Mouse (Mus musculus): ENCODE data around the gene Neurl3. TPM values are rescaled to one million over a fixed set of nuclear protein-coding genes. Genes with fewer than 3 reads are reported as not detected.

Gene Neurl3
- total and polyA plus RNA-seq, 3 experiments, result 2.2 to 5.8 (median 3.0) TPM

GRCm38 (mm10) chr1:36275635-36276389 is 1.3 kb upstream of the Neurl3 start:
- no peaks in the 10 kb centered on the region for H3K36me3 ChIP-seq (ENCODE audit: control insufficient read depth, insufficient read depth, low read length)
- no peak overlapping the region for H3K27ac ChIP-seq
- peaks cover 8% of the 10 kb centered on the region for H3K4me1 ChIP-seq (ENCODE audit: control insufficient read depth, insufficient read depth, low read length)
- H3K79me2 ChIP-seq (replicated peaks; ENCODE audit: control insufficient read depth, insufficient read depth, low read length), result no peaks in the 10 kb centered on the region
- no peak for DNase-seq
- H3K27me3 ChIP-seq (ENCODE audit: control insufficient read depth, insufficient read depth, low read length), result no peaks in the 10 kb centered on the region
- H3K9ac ChIP-seq (ENCODE audit: low read depth, low read length), result no peak overlapping the region
- WGBS, result 78% methylated on average over 13 of the region's 13 CpGs
- intact Hi-C loops (cut with DNase I), result loop anchor here (5.0 kb wide), 2 partner anchors 34 to 129 kb away; partner anchors contain the start of gene Uggt1
- no peak for TF ChIP-seq POLR2A (IDR thresholded peaks at IDR 0.05; ENCODE audit: insufficient read depth, low read depth, low read length)
- no peak for TF ChIP-seq CTCF (IDR thresholded peaks at IDR 0.05)
- no peak for TF ChIP-seq EP300 (IDR thresholded peaks at IDR 0.05; ENCODE audit: insufficient read depth, low read depth, low read length)
- no peak overlapping the region for H3K4me3 ChIP-seq

GRCm38 (mm10) chr1:36273288-36273687 is 1.2 kb downstream of the Neurl3 start:
- intact Hi-C loops (cut with DNase I), result loop anchor here (1.0 kb wide), 1 partner anchor 17 kb away; no protein-coding TSS in a partner anchor
- Histone ChIP-seq H3K4me3 (peak overlapping the region; percentile 43), H3K79me2 (replicated peaks; ENCODE audit: control insufficient read depth, insufficient read depth, low read length) (no peaks in the 10 kb centered on the region), H3K4me1 (ENCODE audit: control insufficient read depth, insufficient read depth, low read length) (peaks cover 12% of the 10 kb centered on the region), H3K36me3 (ENCODE audit: control insufficient read depth, insufficient read depth, low read length) (no peaks in the 10 kb centered on the region), H3K27me3 (ENCODE audit: control insufficient read depth, insufficient read depth, low read length) (no peaks in the 10 kb centered on the region), H3K9ac (ENCODE audit: low read depth, low read length) (peak overlapping the region; percentile 31), H3K27ac (peak overlapping the region; percentile 75)
- peak; percentile 64 to 77 for DNase-seq
- TF ChIP-seq EP300 (IDR thresholded peaks at IDR 0.05; ENCODE audit: insufficient read depth, low read depth, low read length), result no peak
- TF ChIP-seq POLR2A (IDR thresholded peaks at IDR 0.05; ENCODE audit: insufficient read depth, low read depth, low read length), result peak; percentile 51
- 5% methylated on average over 9 of the region's 9 CpGs for WGBS

- Histone ChIP-seq H3K36me3 (ENCODE audit: control insufficient read depth, insufficient read depth, low read length) (no peaks in the 10 kb centered on the region), H3K9ac (ENCODE audit: low read depth, low read length) (peak overlapping the region; percentile 26; the same call in 1 of the 2 replicates), H3K79me2 (replicated peaks; ENCODE audit: control insufficient read depth, insufficient read depth, low read length) (no peaks in the 10 kb centered on the region), H3K4me1 (ENCODE audit: control insufficient read depth, insufficient read depth, low read length) (peaks cover 13% of the 10 kb centered on the region), H3K27ac (peak overlapping the region; percentile 75), H3K27me3 (ENCODE audit: control insufficient read depth, insufficient read depth, low read length) (no peaks in the 10 kb centered on the region), H3K4me3 (peak overlapping the region; percentile 43; the same call in 1 of the 2 replicates)
- TF ChIP-seq EP300 (IDR thresholded peaks at IDR 0.05; ENCODE audit: insufficient read depth, low read depth, low read length) (no peak), CTCF (IDR thresholded peaks at IDR 0.05) (no peak), POLR2A (IDR thresholded peaks at IDR 0.05; ENCODE audit: insufficient read depth, low read depth, low read length) (no peak)
- 33% methylated on average over 5 of the region's 5 CpGs for WGBS
- DNase-seq, result peak; percentile 63 to 75
- intact Hi-C loops (cut with DNase I), result no loop called here
These were observed 1.9 kb downstream of the Neurl3 start for GRCm38 (mm10) chr1:36272546-36272945.

GRCm38 (mm10) chr1:36271516-36272230 is 2.8 kb downstream of the Neurl3 start:
- Histone ChIP-seq H3K79me2 (replicated peaks; ENCODE audit: control insufficient read depth, insufficient read depth, low read length) (no peaks in the 10 kb centered on the region), H3K4me1 (ENCODE audit: control insufficient read depth, insufficient read depth, low read length) (peaks cover 15% of the 10 kb centered on the region), H3K4me3 (no peak overlapping the region), H3K36me3 (ENCODE audit: control insufficient read depth, insufficient read depth, low read length) (no peaks in the 10 kb centered on the region), H3K9ac (ENCODE audit: low read depth, low read length) (peak overlapping the region; percentile 17; the same call in 1 of the 2 replicates), H3K27ac (peak overlapping the region; percentile 75), H3K27me3 (ENCODE audit: control insufficient read depth, insufficient read depth, low read length) (no peaks in the 10 kb centered on the region)
- no peak for DNase-seq
- 57% methylated on average over 8 of the region's 8 CpGs for WGBS
- intact Hi-C loops (cut with DNase I), result no loop called here
- TF ChIP-seq POLR2A (IDR thresholded peaks at IDR 0.05; ENCODE audit: insufficient read depth, low read depth, low read length), result no peak
- no peak for TF ChIP-seq EP300 (IDR thresholded peaks at IDR 0.05; ENCODE audit: insufficient read depth, low read depth, low read length)
- no peak for TF ChIP-seq CTCF (IDR thresholded peaks at IDR 0.05)

GRCm38 (mm10) chr1:36270666-36271065 is 3.8 kb downstream of the Neurl3 start:
- DNase-seq, result peak; percentile 63 to 72
- TF ChIP-seq POLR2A (IDR thresholded peaks at IDR 0.05; ENCODE audit: insufficient read depth, low read depth, low read length) (peak; percentile 57; the same call in 1 of the 2 replicates), EP300 (IDR thresholded peaks at IDR 0.05; ENCODE audit: insufficient read depth, low read depth, low read length) (0 out of 2 replicates have a peak, but pooled peaks have one; percentile 40), CTCF (IDR thresholded peaks at IDR 0.05) (no peak)
- H3K9ac ChIP-seq (ENCODE audit: low read depth, low read length), result no peak overlapping the region
- no peaks in the 10 kb centered on the region for H3K27me3 ChIP-seq (ENCODE audit: control insufficient read depth, insufficient read depth, low read length)
- no peaks in the 10 kb centered on the region for H3K36me3 ChIP-seq (ENCODE audit: control insufficient read depth, insufficient read depth, low read length)
- peak overlapping the region; percentile 75 for H3K27ac ChIP-seq
- H3K4me3 ChIP-seq, result no peak overlapping the region
- intact Hi-C loops (cut with DNase I), result no loop called here
- WGBS, result 36% methylated on average over 3 of the region's 3 CpGs
- no peaks in the 10 kb centered on the region for H3K79me2 ChIP-seq (replicated peaks; ENCODE audit: control insufficient read depth, insufficient read depth, low read length)
- H3K4me1 ChIP-seq (ENCODE audit: control insufficient read depth, insufficient read depth, low read length), result peaks cover 15% of the 10 kb centered on the region
